8 mouse cellular contexts compared by ENCODE assay signal in genomic region chr6:114921632-114922354, GRCm38 (mm10). TPM values are rescaled to one million over a fixed set of nuclear protein-coding genes. Genes with fewer than 3 reads are reported as not detected.
DNase-seq lines count a peak whose midpoint lies in the region.

No protein-coding gene starts in this region.

- peak; percentile 88 for DNase-seq in MN1 (ENCODE audit: low spot score)
- DNase-seq in embryo, embryonic 10 days (ENCODE audit: low spot score) = peak; percentile 96
- DNase-seq in gastrocnemius, postnatal 10 days = peak; percentile 74
- peak; percentile 93 for DNase-seq in induced T-regulatory cell, adult 2 months (ENCODE audit: low read depth)
- DNase-seq in left cerebral cortex, postnatal 10 days (ENCODE audit: extremely low spot score in 1 of 2, low spot score in 2 of 2) = peak; percentile 75 to 93
- peak; percentile 82 for DNase-seq in right cerebral cortex, adult 18-20 months
- peak; percentile 46 to 80 for DNase-seq in urinary bladder, adult 18-20 months (ENCODE audit: low spot score in 2 of 2)

- peaks cover 32% of the 10 kb centered on the region for H3K4me1 ChIP-seq in megakaryocyte, embryonic 14.5 days

- intact Hi-C loops in left cerebral cortex, postnatal 10 days (cut with DNase I) = no loop called here

- peak overlapping the region; percentile 95 for H3K4me3 ChIP-seq in megakaryocyte, embryonic 14.5 days (replicated peaks)

- H3K36me3 ChIP-seq in megakaryocyte, embryonic 14.5 days (replicated peaks; ENCODE audit: low read length) = peaks cover 18% of the 10 kb centered on the region

- H3K9me3 ChIP-seq in megakaryocyte, embryonic 14.5 days = peaks cover under 1% of the 10 kb centered on the region; the same call in 1 of the 2 replicates

- H3K27me3 ChIP-seq in megakaryocyte, embryonic 14.5 days (replicated peaks) = no peaks in the 10 kb centered on the region

RNA-seq across cellular contexts. Expression of gene Vgll4, which starts 48.0 kb away (rescaled TPM):
- total RNA-seq in gastrocnemius, postnatal 10 days (2021) = 10 to 100 TPM; 23.5 to 31.8 TPM
- total RNA-seq in left cerebral cortex, postnatal 10 days (2021) = 10 to 100 TPM; 42.7 to 51.8 TPM
- polyA plus RNA-seq in megakaryocyte, embryonic 14.5 days (2012; ENCODE audit: insufficient read depth, low replicate concordance) = 30.5 and 59.7 TPM in 2 replicates

Comparison
In these comparisons a context has a peak if more than half of its experiments do, and no peak if none do; other contexts are left out.
1. Peak in every context shown above with its lines: DNase-seq and H3K4me3 ChIP-seq.